ENCODE assay signal across 8 mouse cellular contexts in genomic region chr13:36282785-36283544, GRCm38 (mm10).
A peak's percentile ranks its signal among the peaks of the same experiment; 100 is the strongest.
DNase-seq lines count a peak whose midpoint lies in the region; TF ChIP-seq lines count a peak whose summit lies in the region.

No protein-coding gene starts in this region.

- no peak for TF ChIP-seq POLR2A in olfactory bulb, adult 2 months (IDR thresholded peaks at IDR 0.05; ENCODE audit: insufficient read depth, low read depth, low read length)

- no peak for TF ChIP-seq CTCF in olfactory bulb, adult 2 months (IDR thresholded peaks at IDR 0.05; ENCODE audit: insufficient read depth, low read depth, low read length)

- 10% methylated on average over 7 of the region's 7 CpGs for WGBS in hindbrain, embryonic 10.5 days
- WGBS in olfactory bulb, adult 2 months: 35% methylated on average over 7 of the region's 7 CpGs

- H3K9me3 ChIP-seq in hindbrain, embryonic 10.5 days: no peaks in the 10 kb centered on the region

- no peaks in the 10 kb centered on the region for H3K36me3 ChIP-seq in hindbrain, embryonic 10.5 days

- peaks cover 53% of the 10 kb centered on the region for H3K27me3 ChIP-seq in hindbrain, embryonic 10.5 days (ENCODE audit: insufficient read depth, poor library complexity, severe bottlenecking)

- H3K27ac ChIP-seq in hindbrain, embryonic 10.5 days: peak overlapping the region; percentile 81
- peak overlapping the region; percentile 52 for H3K27ac ChIP-seq in olfactory bulb, adult 2 months (ENCODE audit: insufficient read depth, low read depth, low read length)

- H3K4me3 ChIP-seq in hindbrain, embryonic 10.5 days: peak overlapping the region; percentile 13; the same call in 1 of the 2 replicates
- H3K4me3 ChIP-seq in olfactory bulb, adult 2 months (ENCODE audit: insufficient read depth, low read depth, low read length): no peak overlapping the region

- peak; percentile 36 for DNase-seq in layer of hippocampus, adult 11-12 months (ENCODE audit: low spot score)
- no peak for DNase-seq in layer of hippocampus, adult 9-10 months (ENCODE audit: low spot score)
- peak; percentile 85 for DNase-seq in hindbrain, embryonic 10.5 days (ENCODE audit: low spot score)
- DNase-seq in layer of hippocampus, postnatal 10 days (ENCODE audit: low spot score in 2 of 2): peak; percentile 34 to 45
- DNase-seq in gastrocnemius, adult 18-20 months (ENCODE audit: low spot score): no peak
- DNase-seq in testis, postnatal 14 days (ENCODE audit: low spot score): no peak
- DNase-seq in thymus, postnatal 14 days: no peak

- H3K4me1 ChIP-seq in hindbrain, embryonic 10.5 days (replicated peaks): peaks cover 34% of the 10 kb centered on the region
- peaks cover 10% of the 10 kb centered on the region for H3K4me1 ChIP-seq in olfactory bulb, adult 2 months (ENCODE audit: control insufficient read depth, insufficient read depth, low read length)

Comparison
In these comparisons a context has a peak if more than half of its experiments do, and no peak if none do; other contexts are left out.
1. DNase-seq: peak in layer of hippocampus, adult 11-12 months (single experiment), hindbrain, embryonic 10.5 days (single experiment) and layer of hippocampus, postnatal 10 days (2 of 2); none in layer of hippocampus, adult 9-10 months (single experiment), gastrocnemius, adult 18-20 months (single experiment), testis, postnatal 14 days (single experiment) and thymus, postnatal 14 days (single experiment).